Mouse (Mus musculus) stomach, postnatal 0 days (tissue): ENCODE results near the gene Aicda. TPM values are rescaled to one million over a fixed set of nuclear protein-coding genes. Genes with fewer than 3 reads are reported as not detected.

ENCODE experiments used
- ATAC-seq: fragments of 200-750 bp; cut with Nextera tagmentation; 2 replicates; pipeline ENCODE4 v1.8.0; 2017; ENCODE audit not compliant: low FRiP score, low TSS enrichment
- DNase-seq: peaks from one replicate; pipeline ENCODE4 v3.0.0-alpha.2; 2016; ENCODE audit warnings: low spot score
- H3K27ac ChIP-seq: fragments of 300-500 bp; sonication (generic); replicated peaks from 2 replicates; pipeline ENCODE4 v1.5.1; 2014; ENCODE audit warnings: mild to moderate bottlenecking, control low read depth
- H3K27me3 ChIP-seq: fragments of 300-500 bp; sonication (generic); 2 replicates; pipeline ENCODE4 v1.6.1; 2014; ENCODE audit warnings: low read length; ENCODE audit not compliant: control insufficient read depth, insufficient read depth
- H3K36me3 ChIP-seq: fragments of 300-500 bp; sonication (generic); 2 replicates; pipeline ENCODE4 v1.6.1; 2014; ENCODE audit warnings: low read length, mixed read lengths; ENCODE audit not compliant: control insufficient read depth, insufficient read depth
- H3K4me1 ChIP-seq: fragments of 300-500 bp; sonication (generic); replicated peaks from 2 replicates; pipeline ENCODE4 v1.6.1; 2014; ENCODE audit warnings: antibody characterized with exemption; ENCODE audit not compliant: control insufficient read depth, insufficient read depth
- H3K4me2 ChIP-seq: fragments of 300-500 bp; sonication (generic); replicated peaks from 2 replicates; pipeline ENCODE4 v1.6.1; 2014; ENCODE audit warnings: low read depth, mild to moderate bottlenecking, control low read depth, moderate library complexity
- H3K4me3 ChIP-seq: fragments of 300-500 bp; sonication (generic); 2 replicates; pipeline ENCODE4 v1.5.1; 2014; ENCODE audit warnings: low read depth, low read length, control low read depth
- H3K9ac ChIP-seq: fragments of 300-500 bp; sonication (generic); 2 replicates; pipeline ENCODE4 v1.6.1; 2014; ENCODE audit warnings: mild to moderate bottlenecking, low read length, control low read depth, mixed read lengths
- H3K9me3 ChIP-seq: fragments of 300-500 bp; sonication (generic); 2 replicates; pipeline ENCODE4 v1.6.1; 2016; ENCODE audit warnings: low read length; ENCODE audit not compliant: control insufficient read depth
- CTCF ChIP-seq: IDR thresholded peaks from 2 replicates; pipeline ENCODE4 v1.5.1; 2016; ENCODE audit warnings: antibody characterized with exemption, low read depth, mild to moderate bottlenecking, moderate library complexity
- EP300 ChIP-seq: optimal IDR thresholded peaks from 2 replicates; pipeline ENCODE3; 2016; ENCODE audit warnings: antibody characterized with exemption
- WGBS: fragments of 180-500 bp; shearing (Covaris S2); extraction: QIAGEN DNeasy Blood & Tissue Kit; methylation state at CpG from one replicate; pipeline ENCODE4 v1.1.7; 2014; 5-methylcytosine and 5-hydroxymethylcytosine counted together
- polyA plus RNA-seq: library from polyadenylated mRNA; unstranded; fragments of >200 nt; fragmentation: Nextera tagmentation; extraction: Ambion mirVana; gene quantifications from 2 replicates; pipeline ENCODE4 v1.2.1, GENCODE M21; 2015

Gene Aicda
- polyA plus RNA-seq, result 0.04 TPM in 1 of 2 replicates, not detected in the other

DNA sequence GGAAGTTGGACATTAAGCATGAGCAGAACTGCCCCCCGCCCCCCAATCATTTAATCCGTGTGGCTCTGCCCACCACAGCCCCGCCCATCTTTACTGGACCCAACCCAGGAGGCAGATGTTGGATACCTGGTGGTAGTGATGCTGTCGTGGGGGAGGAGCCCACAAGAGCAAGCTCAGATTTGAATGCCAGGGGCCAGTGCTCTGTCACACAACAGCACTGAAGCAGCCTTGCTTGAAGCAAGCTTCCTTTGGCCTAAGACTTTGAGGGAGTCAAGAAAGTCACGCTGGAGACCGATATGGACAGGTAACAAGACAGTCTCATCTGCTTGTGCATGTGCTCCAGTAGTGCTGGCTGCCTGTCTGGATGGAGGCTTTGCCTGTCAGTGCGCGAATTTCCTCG, at the start of gene Aicda:
Gene Aicda (plus strand): TSS at position 196 of the 400 bp plus-strand sequence.
- Histone ChIP-seq H3K9me3 (no peaks in the 10 kb centered on the region), H3K27ac (no peak within 1 kb of the TSS), H3K27me3 (no peaks in the 10 kb centered on the region), H3K4me2 (no peak within 1 kb of the TSS), H3K36me3 (no peaks in the 10 kb centered on the region), H3K9ac (no peak within 1 kb of the TSS), H3K4me1 (no peaks in the 10 kb centered on the region), H3K4me3 (no peak within 1 kb of the TSS)
- no peak for DNase-seq
- ATAC-seq, result no peak
- TF ChIP-seq EP300 (no peak), CTCF (no peak)
- WGBS, result 59% methylated on average over 9 of the region's 9 CpGs

- Histone ChIP-seq H3K27ac (peak overlapping the region; percentile 72), H3K36me3 (no peaks in the 10 kb centered on the region), H3K27me3 (no peaks in the 10 kb centered on the region), H3K9ac (no peak overlapping the region), H3K4me1 (no peaks in the 10 kb centered on the region), H3K9me3 (no peaks in the 10 kb centered on the region), H3K4me3 (no peak overlapping the region), H3K4me2 (no peak overlapping the region)
- 33% methylated on average over 4 of the region's 4 CpGs for WGBS
- DNase-seq (no peak), ATAC-seq (peak; percentile 66; the same call in 1 of the 2 replicates)
- no peak for TF ChIP-seq CTCF
- TF ChIP-seq EP300, result no peak
These were observed 48.6 kb upstream of the Aicda start for GRCm38 (mm10) chr6:122505041-122505440.

DNA sequence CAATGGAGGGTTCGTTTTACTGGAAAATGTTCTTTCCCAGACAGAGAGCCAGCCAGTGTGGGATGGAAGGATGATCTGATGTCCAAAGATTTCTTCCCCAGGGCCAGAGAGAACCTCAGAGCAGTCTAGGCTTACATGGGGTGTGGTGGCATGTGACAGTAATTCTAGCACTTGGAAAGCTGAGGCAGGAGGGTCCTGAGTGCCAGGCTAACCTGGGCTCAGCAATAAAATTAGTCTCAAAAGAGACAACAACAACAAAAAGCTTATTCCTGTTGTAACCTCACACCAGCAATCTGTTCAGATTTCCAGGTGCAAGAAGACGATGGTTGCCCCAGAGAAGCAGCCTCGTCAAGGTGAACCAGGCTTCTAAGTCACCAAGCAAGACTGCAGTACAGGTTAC, 48.1 kb upstream of the Aicda start, which contains the start of gene Mfap5:
Gene Mfap5 (plus strand): TSS at position 301 of the 400 bp plus-strand sequence.
- ATAC-seq (no peak), DNase-seq (no peak)
- H3K4me1 ChIP-seq, result no peaks in the 10 kb centered on the region
- H3K27ac ChIP-seq, result peak within 1 kb of the TSS; percentile 72
- no peaks in the 10 kb centered on the region for H3K27me3 ChIP-seq
- no peaks in the 10 kb centered on the region for H3K36me3 ChIP-seq
- H3K9me3 ChIP-seq, result no peaks in the 10 kb centered on the region
- TF ChIP-seq EP300, result no peak
- TF ChIP-seq CTCF, result no peak
- no peak within 1 kb of the TSS for H3K4me2 ChIP-seq
- 79% methylated on average over 3 of the region's 3 CpGs for WGBS
- H3K9ac ChIP-seq, result no peak within 1 kb of the TSS
- no peak within 1 kb of the TSS for H3K4me3 ChIP-seq

- TF ChIP-seq CTCF, result no peak
- TF ChIP-seq EP300, result no peak
- Histone ChIP-seq H3K27ac (0 out of 2 replicates have a peak overlapping the region, but pooled peaks have one; percentile 49), H3K4me3 (no peak overlapping the region), H3K4me2 (no peak overlapping the region), H3K4me1 (no peaks in the 10 kb centered on the region), H3K36me3 (no peaks in the 10 kb centered on the region), H3K9me3 (no peaks in the 10 kb centered on the region), H3K27me3 (no peaks in the 10 kb centered on the region), H3K9ac (no peak overlapping the region)
- 61% methylated on average over 8 of the region's 8 CpGs for WGBS
- DNase-seq (no peak), ATAC-seq (peak; percentile 50; the same call in 1 of the 2 replicates)
These were observed 45.1 kb upstream of the Aicda start for GRCm38 (mm10) chr6:122508494-122508893.

- peak overlapping the region; percentile 47; the same call in 1 of the 2 replicates for H3K9ac ChIP-seq
- no peaks in the 10 kb centered on the region for H3K36me3 ChIP-seq
- ATAC-seq, result peak; percentile 53; the same call in 1 of the 2 replicates
- H3K4me2 ChIP-seq, result peak overlapping the region; percentile 34; the same call in 1 of the 2 replicates
- no peaks in the 10 kb centered on the region for H3K9me3 ChIP-seq
- peak overlapping the region; percentile 29 for H3K4me3 ChIP-seq
- H3K27ac ChIP-seq, result peak overlapping the region; percentile 78
- no peaks in the 10 kb centered on the region for H3K27me3 ChIP-seq
- TF ChIP-seq EP300 (no peak), CTCF (no peak)
- DNase-seq, result no peak
- no peaks in the 10 kb centered on the region for H3K4me1 ChIP-seq
- 29% methylated on average over 11 of the region's 12 CpGs for WGBS
These were observed 40.4 kb upstream of the Aicda start for GRCm38 (mm10) chr6:122512914-122513878.
